Mouse (Mus musculus) right cerebral cortex, postnatal 10 days (tissue): ENCODE data around the gene Polg2.
"Not testable (repeated sequence)": the region's sequence is repeated elsewhere in the genome, so short reads cannot be mapped to it uniquely, and the experiment has no call there.

Experiments used
- DNase-seq, 2 experiments: peaks; one replicate each; pipeline ENCODE4 v3.0.0; 2021; ENCODE audit warnings: low spot score in 2 of 2

The Polg2 gene

DNA sequence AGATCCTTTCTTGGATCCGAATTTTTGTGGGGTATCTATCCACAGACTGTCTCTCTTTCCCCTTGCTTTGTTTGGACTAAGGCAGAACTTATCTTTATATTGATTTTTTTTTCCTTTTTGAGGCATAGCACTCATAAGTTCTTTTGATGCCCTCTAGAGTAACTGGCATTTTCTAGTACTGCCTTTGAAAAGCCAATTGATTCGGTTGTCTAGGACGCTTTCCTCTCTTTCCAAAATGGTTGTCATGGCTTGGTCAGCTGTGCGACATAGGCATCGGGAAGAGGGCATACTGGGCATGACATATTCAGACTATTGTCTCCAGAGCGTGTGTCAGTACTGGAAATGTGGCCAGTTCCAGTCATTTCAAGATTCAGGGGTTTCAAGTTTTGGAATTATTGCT, 10.3 kb upstream of the Polg2 start:
- DNase-seq: no peak

DNA sequence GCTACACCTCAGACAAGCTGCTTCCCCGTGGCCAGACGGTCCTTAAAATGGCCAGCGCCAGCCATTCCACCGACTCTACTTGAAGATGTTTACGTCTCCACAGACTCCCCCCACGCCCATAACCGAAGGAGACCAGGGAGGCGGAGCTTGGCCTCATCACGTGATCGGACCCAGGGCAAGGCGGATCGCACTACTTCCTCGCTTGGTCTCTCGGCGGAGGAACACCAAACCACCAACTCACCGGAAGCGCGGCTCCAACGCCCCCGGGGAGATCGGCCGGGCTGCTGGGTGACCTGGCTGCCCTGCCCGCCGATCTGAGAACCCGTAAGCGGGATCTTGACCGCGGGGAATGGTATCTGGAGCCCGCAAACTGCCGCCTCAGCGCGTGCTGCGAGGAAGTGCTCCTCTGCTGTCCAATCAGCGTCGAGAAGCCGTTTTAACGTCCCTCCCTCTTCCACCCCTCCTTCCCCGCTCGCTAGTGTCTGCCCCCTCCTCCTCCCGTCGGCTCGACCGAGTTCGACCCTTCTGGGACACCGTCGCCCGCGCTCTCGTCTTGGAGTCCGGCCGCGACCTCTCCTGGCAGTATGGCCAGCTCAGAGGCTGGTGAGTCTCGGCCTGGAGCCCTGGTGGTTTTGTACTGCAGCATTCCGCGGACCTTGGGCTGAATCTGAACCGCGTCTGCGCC, 9.6 kb upstream of the Polg2 start, which contains the start of the genes Ddx5 and Cep95:
Ddx5 (minus strand) TSS at position 411 of the 685 bp plus-strand sequence.
Cep95 (plus strand) TSS at position 478 of the 685 bp plus-strand sequence.
- peak; percentile 97 to 98 for DNase-seq

DNA sequence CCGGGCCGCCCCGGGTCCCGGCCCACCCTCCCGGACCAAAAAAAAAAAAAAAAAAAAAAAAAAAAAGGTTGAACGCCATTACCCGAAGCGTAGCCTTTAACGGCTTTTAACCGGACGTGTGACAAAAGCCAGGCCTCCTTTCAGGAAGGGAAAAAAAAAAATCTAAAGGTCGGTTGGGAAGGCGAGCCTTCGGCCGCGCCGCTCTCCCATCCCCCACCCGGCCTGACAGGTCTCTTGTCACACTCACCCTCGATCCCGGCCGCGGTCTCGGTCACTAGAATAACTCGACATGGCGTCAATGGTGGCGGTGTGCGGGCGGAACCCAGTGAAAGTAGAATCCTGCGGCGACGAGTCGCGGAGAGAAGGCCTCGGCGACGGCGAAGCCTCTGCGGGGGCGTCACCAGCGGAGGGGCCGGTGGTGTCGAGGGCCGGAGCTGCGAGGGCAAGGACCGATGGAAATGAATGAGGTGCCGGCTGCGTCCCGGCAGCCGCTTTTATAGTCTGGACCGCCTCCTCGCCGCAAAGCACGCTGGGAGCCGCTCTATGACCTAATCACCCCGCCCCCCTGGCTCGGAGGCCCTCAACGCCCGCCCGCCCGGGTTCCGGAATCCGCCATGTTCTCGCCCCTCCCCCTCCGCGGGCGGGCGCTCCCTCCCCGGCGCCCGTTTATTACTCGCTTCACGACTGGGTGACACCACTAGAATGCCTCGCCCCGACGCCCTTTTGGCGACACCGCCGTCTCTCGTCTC, 8.9 kb upstream of the Polg2 start:
- DNase-seq: peak; percentile 98 to 99

DNA sequence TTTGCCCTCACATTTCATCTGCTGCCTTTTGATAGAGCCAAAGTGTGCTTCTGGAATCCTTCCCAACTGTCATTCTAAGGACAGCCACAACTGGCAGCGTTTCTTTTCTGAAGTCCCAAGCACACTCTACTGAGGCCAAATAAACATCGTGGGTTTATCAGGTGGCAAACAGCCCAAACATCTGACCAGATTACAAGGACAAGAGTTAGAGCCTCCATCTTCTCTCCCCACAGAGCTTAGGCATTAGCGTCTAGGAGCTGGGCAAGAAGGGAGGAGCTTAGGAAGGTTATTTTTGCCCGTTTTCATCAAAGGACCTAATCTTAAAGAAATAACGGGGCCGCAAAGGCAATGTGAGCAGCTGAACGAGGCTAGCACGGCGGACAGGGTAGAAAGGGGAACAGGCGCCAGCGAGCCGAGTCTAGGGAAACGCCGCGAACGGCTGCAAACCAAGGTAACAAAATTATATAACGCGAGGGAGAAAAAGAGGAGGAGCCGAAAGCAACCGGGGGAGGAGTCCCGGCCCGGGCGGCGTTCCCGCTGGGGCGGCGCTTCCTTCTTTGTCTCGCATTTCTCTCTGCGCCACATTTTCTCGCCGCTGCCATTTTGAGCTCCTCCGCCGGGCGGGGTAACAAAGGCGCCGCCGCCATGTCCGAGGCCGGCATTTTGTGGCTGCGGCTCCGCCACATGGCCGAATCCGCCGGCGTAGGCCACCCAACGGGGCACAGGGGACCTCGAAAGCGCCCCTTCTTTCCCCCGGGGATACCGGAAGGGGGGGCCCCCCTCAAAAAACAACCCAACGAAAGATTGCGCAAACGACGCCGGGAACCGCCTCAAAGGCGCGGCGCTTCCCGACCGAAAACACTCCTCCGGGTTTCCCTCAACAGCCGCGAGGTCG, 8.0 kb upstream of the Polg2 start:
- DNase-seq: peak; percentile 93 to 94

DNA sequence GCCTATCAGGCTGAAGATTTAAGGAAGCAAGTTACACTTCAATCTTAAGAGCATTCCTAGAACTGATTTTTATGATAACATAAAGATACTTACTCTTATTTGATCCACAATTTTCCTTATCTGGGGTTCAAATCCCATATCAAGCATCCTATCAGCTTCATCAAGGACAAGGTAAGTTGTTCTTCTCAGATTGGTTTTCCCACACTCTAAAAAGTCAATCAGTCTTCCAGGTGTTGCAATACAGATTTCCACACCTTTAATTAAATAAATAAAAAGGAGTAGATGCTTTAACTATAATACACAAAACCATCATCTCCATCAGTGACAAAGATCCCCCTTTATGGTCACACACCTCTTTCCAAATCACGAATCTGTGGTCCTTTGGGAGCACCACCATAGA, 5.7 kb upstream of the Polg2 start:
- no peak for DNase-seq

DNA sequence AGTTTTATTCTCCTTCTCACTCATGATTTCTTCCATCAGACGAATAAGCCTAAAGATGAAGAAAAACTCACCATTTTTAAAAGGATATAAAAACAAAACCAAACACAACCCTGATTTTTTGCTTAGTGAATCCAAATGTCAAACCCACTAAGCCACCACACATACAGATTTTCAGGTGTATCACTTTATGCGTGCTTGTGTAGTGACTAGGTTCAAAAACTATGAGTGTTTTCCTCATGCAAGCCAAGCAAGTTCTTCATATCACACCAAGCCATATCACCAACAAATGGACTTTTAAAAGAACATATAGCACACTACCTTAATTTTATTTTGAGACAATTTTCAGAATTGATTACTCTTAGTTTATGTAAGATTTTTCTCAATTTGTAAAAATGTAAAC, 5.1 kb upstream of the Polg2 start:
- no peak for DNase-seq

DNA sequence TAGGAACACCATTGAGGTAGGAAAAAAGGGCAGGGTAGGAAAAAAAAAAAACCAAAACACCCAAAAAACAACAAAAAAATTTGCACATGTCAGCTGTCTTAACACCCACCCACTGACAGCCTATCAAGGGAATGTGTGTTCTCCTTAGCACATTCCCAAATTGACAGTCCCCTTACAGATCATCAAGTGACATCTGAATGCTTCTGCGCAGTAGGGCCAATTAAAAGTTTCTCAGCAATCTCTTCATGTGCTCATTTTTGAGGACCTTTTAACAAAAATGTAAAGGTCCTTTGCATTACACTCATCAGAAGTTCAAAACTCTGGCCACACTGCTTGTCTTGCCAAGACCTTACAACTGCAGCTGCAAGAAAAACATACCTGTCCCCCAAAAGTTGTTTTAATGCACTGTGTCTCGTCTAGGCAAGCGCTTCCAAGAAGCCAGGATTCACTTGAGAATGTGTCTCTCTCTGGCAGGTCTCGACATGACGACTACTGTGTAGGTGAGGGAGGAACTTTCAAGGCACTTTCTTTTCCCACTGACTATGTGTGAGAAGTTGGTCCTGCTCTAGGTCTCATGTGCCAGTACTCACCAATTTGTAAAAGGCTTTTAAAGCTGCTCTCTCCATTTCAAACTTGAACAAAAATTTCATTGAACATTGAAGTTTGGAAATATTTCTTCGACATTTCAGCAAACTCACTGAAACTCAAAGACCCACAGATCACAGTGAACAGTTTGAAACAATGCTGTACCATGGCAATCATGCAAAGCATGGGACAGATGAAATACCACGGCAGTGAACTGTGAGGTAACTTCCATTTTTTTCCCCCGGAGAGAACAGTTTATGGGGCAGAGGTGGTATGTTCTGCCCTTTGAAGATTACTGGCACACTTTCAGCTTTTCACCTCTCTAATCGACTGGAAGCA, 3.8 kb upstream of the Polg2 start:
- no peak for DNase-seq

DNA sequence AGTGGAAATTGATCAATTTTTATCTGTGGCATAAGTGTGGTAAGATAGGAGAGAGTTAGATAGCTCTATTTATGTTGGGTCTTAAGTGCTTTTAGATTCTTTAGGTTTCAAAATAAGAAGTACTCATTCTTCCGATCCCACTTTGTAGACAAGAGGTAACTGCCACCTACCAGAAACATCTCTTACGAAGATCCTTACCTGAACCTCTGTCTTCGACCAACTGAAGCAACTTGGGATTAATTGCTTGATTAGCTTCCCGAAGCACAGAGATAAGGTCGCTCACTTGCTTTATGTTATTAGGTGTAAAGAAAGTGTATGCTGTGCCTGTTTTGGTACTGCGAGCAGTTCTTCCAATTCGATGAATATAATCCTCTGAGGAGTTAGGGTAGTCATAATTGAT, 2.9 kb upstream of the Polg2 start:
- not testable (repeated sequence) for DNase-seq

DNA sequence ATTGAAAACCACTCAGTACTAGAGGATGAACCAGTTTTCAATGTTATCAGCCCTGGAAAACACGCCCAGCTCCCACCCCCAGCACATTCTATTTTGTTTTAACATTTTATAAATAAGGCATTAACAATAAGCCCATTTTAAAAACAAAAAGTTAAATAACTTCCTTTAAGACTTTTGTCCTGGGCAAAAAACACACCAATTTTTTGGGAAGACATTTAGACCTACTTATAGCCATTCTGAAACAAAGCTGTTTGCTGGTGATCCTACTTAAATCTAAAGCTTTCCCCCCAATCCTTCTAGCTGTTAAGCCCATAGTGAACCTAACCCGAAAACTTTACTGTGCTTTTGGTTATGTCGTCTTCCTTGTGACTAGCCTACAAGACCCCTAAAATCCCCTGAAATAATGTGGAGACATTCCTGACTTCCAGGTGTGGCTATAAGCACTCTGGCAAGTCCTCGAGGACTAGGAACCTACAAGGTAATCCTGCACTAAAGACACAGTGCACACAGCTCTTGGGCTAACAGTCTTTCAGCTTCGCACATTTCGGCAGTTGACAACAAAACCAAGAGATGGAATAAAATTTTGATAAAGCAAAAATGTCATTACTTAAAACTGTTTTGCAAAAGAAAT, 1.4 kb upstream of the Polg2 start:
- no peak for DNase-seq

DNA sequence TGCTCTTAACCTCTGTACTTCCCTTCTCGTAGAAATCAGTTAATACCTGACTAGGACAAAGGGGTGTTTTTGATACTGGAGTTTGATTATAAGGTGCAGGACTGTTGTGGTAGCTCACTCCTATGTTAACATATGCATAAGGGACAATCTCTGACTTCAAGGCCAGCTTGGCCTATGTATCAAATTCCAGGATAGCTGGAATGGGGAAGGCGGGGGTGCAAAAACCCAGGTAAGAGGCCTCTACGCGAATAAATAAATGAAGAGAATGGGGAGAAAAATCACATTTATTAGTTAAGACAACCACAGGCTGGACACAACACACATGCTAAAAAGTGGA, 720 bp upstream of the Polg2 start:
- DNase-seq: no peak

DNA sequence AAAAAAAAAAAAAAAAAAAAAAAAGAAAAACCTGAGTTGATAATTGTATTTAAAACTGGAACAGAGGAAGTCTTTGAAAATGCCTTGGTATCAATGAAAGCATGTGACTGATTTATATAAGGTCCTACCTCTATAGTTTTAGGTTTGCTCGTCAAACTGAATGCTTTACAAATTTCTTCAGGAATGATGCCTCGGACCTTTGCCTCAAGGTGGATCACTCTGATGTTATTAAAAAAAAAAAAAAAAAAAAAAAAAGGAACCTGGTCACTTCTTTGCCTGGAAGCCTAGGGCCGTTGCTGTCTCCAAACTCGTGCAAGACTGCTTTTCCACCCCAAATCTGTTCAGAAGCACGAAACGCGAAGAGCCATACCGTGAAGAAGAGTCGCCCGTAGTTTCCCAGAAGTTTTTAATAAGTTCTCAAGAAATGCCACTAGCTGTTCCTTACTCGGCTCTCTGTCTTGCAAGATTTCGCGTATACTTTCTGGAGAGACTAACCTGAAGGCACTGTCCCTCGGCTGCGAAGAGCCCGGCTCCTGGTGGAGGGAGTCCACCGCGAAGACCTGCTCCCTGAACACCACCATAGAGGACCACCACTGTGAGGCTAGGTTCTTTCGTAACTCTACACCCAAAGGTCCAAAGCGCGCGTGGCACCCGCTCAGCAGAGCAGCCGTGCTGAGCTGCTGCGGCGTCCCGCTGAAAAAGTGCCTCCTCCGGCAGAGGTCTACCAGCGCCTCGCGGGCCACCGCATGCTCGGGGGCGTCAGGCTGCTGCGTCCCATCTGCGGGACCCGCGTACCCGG, 549 bp downstream of the Polg2 start:
- DNase-seq: no peak

DNA sequence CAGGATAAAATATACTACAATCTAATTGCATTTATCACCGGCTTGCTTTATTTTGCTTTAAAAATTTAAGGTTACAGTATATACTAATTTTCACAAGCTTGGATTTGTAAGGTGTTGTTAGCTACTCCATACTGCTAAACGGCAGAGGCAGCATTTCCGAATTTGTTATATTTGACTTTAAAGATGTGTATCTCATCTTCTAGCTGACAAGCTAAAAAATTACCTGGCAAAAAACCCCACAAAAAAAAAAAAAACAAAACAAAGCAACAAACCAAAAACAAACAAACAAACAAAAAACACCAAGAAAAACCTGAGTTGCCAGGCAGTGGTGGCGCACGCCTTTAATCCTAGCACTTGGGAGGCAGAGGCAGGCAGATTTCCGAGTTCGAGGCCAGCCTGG, 1.2 kb downstream of the Polg2 start:
- no peak for DNase-seq

DNA sequence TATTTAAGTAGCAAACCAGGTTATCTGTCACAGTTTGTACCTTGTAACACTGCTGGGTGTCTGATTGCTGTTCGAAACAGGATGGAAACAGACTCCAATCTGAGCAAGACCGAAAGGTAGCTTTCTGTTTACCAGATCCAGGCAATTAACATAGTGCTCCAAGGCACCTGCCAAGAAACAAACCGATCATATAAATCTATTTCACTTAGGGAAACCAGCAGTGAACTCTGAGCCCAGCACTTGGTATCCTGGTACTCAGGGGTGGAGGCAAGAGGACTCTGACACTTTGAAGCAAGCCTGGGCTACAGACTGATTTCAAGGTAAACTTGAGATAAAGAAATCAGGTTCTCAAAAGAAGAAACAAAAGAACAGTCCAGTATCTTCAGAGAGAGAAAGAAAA, 1.9 kb downstream of the Polg2 start:
- DNase-seq: no peak

DNA sequence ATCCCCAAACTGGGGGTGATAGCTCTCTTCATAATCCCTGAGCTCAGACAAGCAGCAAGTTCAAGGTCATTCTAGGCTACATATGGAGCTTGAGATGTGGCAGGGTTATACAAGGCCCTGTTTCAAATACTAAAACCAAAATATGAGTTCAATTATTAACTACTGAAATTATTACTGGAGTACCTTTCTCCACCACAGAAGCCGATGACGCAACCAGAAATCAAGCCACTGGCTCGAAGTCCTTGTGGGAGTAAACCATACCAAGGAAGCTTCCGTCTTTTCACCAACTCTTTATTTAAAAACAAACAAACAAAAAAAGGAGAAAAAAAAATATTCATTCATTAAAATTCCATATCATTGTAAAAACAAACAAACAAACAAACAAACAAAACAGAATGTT, 2.4 kb downstream of the Polg2 start:
- no peak for DNase-seq

DNA sequence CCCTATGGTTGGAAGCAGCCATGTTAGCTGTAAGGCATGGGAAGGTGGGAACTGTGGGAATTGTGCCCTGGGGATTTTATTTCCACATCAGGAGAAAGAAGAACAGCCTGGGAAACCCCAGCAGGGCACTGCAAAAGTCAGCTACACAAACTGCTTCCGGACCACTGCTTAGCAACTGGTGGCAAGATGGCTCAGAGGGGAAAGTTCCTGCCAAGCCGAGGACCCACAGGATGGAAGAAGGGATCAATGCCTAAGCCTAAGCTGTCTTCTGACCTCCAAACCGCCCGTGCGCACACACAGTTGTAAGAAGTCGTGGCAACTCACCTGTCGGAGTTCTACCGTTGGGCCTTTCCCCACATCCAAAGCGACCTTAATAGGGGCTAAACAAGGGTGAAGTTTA, 6.3 kb downstream of the Polg2 start:
- no peak for DNase-seq

DNA sequence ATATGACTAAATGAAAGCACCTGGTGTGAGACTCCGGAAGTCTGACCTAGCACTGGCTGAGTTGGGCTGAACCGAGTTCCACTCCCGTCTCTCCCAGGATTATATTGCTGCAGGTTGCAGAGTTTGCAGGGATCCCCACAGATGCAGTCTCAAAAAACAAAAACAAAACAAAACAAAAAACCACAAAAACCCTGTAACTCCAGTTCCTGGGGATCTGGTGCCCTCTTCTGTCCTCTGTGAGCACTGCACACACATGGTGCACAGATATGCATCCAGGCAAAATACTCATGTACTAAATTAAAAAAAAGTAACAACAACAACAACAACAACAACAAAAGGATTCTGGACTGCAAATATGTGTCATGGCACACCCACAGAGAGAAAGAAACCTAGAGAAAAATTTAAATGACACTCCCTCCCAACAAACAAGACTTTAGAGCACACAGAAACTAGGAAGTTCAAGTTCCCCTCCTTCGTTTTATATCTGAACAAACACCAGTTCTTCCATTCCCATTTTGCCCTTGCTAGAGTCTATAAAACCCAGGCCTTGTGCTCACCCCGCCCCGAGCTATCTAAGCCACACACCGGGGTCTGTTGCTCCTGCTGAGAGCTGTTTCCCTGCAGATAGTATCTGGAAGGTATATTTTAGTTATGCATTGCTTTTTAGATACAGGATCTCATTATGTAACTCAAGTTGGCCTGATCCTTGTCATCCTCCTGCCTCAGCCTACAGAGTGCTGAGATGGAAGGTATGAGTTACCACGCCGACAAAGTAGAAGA, 9.0 kb downstream of the Polg2 start:
- peak in 1 of 2 experiments; percentile 23 for DNase-seq

DNA sequence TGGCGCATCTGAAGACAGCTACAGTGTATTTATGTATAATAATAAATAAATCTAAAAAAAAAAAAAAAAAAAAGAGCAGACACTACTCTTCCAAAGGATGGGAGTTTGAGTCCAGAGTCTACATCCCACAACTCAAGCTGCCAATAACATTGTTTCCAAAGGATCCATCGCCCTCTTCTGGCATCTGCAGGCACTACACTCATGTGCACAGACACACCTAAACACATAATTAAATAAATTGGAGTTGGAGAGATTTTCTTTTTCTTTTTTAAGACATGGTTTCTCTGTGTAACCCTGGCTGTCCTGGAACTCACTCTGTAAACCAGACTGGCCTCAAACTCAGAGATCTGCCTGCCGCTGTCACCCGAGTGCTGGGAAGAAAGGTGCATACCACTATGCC, 11.8 kb downstream of the Polg2 start:
- DNase-seq: peak in 1 of 2 experiments; percentile 17

DNA sequence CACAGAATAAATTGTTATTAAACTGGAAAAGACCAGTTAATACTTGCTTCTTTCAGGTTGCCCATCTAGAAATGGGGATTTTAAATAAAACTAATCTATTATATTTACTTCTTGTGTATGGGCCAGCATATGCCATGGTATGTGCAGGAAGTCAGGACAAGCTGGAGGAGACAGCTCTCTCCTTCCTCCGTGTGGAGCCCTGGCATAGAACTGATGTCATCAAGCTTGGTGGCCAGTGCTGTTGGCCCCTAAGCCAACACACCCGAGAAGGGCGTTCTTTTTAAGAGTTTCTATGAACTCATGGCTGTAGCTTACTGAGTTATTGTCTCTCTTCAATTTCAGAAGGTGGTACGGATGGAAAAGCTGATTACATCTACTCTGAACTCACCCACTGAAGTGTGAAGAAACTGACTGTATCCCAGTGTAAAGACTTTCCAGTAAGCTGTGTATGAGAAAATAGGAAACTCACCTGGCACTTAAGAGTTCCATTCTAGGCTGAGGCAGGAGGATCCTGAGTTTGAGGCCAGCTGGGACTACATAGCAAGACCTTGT, 12.7 kb downstream of the Polg2 start:
- DNase-seq: no peak

DNA sequence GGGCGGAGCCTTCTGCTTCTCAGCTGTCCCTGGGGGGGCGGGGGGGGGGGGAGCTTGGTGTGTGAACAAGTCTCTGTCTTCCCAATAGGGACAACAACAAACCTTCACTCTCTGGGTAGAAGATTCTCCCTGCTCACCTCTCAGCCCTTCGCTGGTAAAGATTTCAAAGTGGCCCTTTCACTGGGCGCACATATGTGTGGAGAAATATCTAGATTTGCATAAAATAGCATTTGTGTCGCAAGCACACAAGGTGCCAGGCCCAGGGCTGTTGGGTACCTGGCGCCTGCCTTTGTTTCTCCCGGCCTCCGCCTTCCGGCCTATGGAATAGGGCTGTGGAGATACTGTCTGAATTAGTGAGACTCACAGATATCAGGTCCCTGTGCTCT, 16.5 kb downstream of the Polg2 start:
- no peak for DNase-seq
